Mouse (Mus musculus): ENCODE measurements at regions not wholly inside any gene's neighbourhood (a gene's known extent, or its start where the extent isn't known, plus 50 kb on each side); places are given as distances from the start of the nearest gene placed in this dataset.

DNA sequence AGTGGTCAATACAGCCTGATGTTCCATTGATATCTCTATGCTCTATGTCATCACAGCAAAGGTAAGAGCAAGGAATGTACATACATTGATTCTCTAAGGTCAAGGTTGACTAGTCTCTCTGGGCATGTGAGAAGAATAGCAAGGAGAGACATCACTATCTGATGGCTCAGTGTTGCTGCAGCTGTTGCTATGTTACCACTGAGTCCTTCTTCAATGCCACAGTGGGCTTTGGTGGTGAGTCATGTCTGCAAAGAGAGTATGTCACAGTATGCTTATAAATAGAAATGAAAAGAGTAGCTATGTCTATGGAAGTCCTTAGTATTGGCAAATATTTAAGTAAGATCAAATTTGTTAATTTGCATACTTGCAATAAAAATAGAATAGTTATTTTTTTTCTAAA, 326.3 kb downstream of the Cd109 start:
- no peak for TF ChIP-seq CTCF (IDR thresholded peaks at IDR 0.05; ENCODE audit: low read depth)
- no peak for TF ChIP-seq EP300 (IDR thresholded peaks at IDR 0.05; ENCODE audit: low read depth)

All from heart, postnatal 0 days (tissue).